Mouse (Mus musculus) erythroblast, embryonic 14.5 days (primary cell): Measurements from ENCODE around the gene Corin.

Experiments used
- GATA1 ChIP-seq: IDR thresholded peaks from 2 replicates; pipeline ENCODE4 v1.6.1; 2012; ENCODE audit warnings: low read length, inconsistent platforms, mixed read lengths
- TAL1 ChIP-seq: IDR thresholded peaks from 3 replicates; pipeline ENCODE4 v1.6.1; 2012; ENCODE audit warnings: low read length, inconsistent platforms, mixed read lengths

DNA sequence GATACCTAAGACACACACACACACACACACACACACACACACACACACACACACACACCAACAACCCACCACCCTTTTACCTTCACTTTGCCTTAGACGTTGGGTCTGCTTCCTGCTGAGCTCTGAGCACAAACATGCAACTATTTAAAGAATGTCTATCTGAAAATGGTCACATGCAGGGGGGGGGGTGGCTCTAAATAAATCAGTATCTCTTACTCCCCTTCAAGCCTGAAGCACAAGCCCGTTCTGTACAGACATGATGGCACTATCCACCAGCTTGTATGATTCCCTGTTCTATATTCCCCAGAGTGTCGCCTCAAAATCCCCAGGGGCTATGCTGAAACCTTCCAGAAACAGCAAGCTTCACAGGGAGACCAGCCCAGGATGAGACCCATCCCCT, 2.5 kb downstream of the Corin start:
- TF ChIP-seq GATA1 (no peak), TAL1 (no peak)
